Mouse (Mus musculus): ENCODE measurements at regions not wholly inside any gene's neighbourhood (a gene's known extent, or its start where the extent isn't known, plus 50 kb on each side); places are given as distances from the start of the nearest gene placed in this dataset.

- H3K4me3 ChIP-seq, result no peak overlapping the region
- H3K9ac ChIP-seq (replicated peaks), result no peak overlapping the region
- H3K27ac ChIP-seq (replicated peaks), result no peak overlapping the region
- H3K4me2 ChIP-seq (replicated peaks), result no peak overlapping the region
- no peaks in the 10 kb centered on the region for H3K27me3 ChIP-seq
- no peaks in the 10 kb centered on the region for H3K4me1 ChIP-seq
- 90% methylated on average over 15 of the region's 15 CpGs for WGBS
- no peak for ATAC-seq (ENCODE audit: low FRiP score, low read depth)
- H3K9me3 ChIP-seq, result no peaks in the 10 kb centered on the region
- H3K36me3 ChIP-seq, result no peaks in the 10 kb centered on the region
These were observed 383.0 kb downstream of the Rnf144b start for GRCm38 (mm10) chr13:47505380-47505955.

DNA sequence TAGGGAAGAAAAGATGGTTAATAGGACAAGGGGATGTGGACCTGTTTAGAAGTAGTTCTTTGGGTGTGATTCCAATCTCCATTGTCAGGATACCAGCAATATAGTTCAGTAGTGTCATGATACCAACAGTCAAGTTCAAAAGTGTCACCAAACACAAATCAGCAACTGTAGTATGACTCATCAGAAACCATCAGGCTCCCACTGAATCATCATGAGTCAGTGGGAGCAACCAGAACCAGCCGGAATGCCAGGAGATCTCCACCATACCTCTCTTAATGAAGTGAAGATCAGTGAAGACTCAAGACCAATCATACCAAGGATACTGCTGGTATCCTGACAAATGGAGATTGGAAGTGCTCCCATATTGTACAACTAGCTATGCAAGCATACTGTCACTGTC lies 410.5 kb downstream of the Rnf144b start:
- H3K4me3 ChIP-seq, result no peak overlapping the region
- no peaks in the 10 kb centered on the region for H3K4me1 ChIP-seq
- no peak for ATAC-seq (ENCODE audit: low FRiP score, low read depth)
- H3K27me3 ChIP-seq, result no peaks in the 10 kb centered on the region
- WGBS, result 88% methylated on average over 1 of the region's 1 CpGs
- H3K9ac ChIP-seq (replicated peaks), result no peak overlapping the region
- no peaks in the 10 kb centered on the region for H3K36me3 ChIP-seq
- H3K9me3 ChIP-seq, result no peaks in the 10 kb centered on the region
- H3K4me2 ChIP-seq (replicated peaks), result no peak overlapping the region
- no peak overlapping the region for H3K27ac ChIP-seq (replicated peaks)

GRCm38 (mm10) chr13:47537156-47537555 lies 414.7 kb downstream of the Rnf144b start:
- H3K36me3 ChIP-seq, result no peaks in the 10 kb centered on the region
- no peak overlapping the region for H3K9ac ChIP-seq (replicated peaks)
- no peaks in the 10 kb centered on the region for H3K27me3 ChIP-seq
- WGBS, result 92% methylated on average over 2 of the region's 2 CpGs
- no peak overlapping the region for H3K4me3 ChIP-seq
- H3K9me3 ChIP-seq, result no peaks in the 10 kb centered on the region
- no peak overlapping the region for H3K4me2 ChIP-seq (replicated peaks)
- no peak overlapping the region for H3K27ac ChIP-seq (replicated peaks)
- H3K4me1 ChIP-seq, result no peaks in the 10 kb centered on the region
- no peak for ATAC-seq (ENCODE audit: low FRiP score, low read depth)

DNA sequence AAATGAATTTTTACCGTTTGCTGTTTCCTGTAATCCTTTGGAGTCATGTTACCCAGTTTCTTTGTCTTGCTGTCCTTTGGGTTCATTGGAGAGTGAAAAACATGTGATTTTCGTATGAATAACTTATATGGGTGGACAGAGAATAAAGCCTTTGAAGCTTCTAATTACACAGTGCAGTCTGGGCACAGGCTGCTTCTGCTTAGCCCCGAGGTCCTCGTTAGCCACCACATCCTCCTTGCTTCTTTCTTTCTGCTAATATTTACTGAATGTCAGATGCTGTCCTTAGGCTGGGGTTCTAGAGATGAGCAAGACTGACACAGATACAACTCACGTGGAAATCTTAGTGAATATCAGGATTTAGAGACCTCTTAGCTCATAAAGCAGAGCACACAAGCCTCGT lies 427.2 kb downstream of the Rnf144b start:
- no peaks in the 10 kb centered on the region for H3K9me3 ChIP-seq
- no peak overlapping the region for H3K4me2 ChIP-seq (replicated peaks)
- peak overlapping the region; percentile 63 for H3K27ac ChIP-seq (replicated peaks)
- H3K36me3 ChIP-seq, result no peaks in the 10 kb centered on the region
- 51% methylated on average over 6 of the region's 6 CpGs for WGBS
- peaks cover 6% of the 10 kb centered on the region; the same call in 1 of the 2 replicates for H3K4me1 ChIP-seq
- H3K9ac ChIP-seq (replicated peaks), result no peak overlapping the region
- ATAC-seq (ENCODE audit: low FRiP score, low read depth), result no peak; the same call in 1 of the 2 replicates
- no peak overlapping the region for H3K4me3 ChIP-seq
- H3K27me3 ChIP-seq, result no peaks in the 10 kb centered on the region

DNA sequence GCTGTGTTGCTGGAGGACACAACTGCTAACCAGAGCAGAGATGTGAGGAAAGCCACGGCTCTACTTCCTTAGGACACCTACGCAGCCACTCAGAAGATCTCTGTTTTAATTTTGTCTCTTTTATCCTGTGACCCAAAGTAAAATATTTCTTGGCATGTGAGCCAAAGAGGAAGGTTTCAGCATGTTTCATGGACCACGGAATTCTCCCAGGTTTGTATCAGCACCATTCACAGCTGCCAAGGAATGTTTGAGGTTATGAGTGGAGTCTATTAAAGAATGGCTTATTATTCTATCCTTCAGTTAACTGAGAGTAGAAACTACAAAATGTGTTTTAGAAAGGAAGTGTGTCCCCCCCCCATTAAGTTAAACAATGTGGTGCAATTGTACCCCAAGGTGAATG lies 429.8 kb downstream of the Rnf144b start:
- peaks cover 6% of the 10 kb centered on the region; the same call in 1 of the 2 replicates for H3K4me1 ChIP-seq
- H3K9me3 ChIP-seq, result no peaks in the 10 kb centered on the region
- ATAC-seq (ENCODE audit: low FRiP score, low read depth), result no peak
- no peak overlapping the region for H3K4me2 ChIP-seq (replicated peaks)
- no peak overlapping the region for H3K9ac ChIP-seq (replicated peaks)
- no peak overlapping the region for H3K27ac ChIP-seq (replicated peaks)
- H3K36me3 ChIP-seq, result no peaks in the 10 kb centered on the region
- no peaks in the 10 kb centered on the region for H3K27me3 ChIP-seq
- H3K4me3 ChIP-seq, result no peak overlapping the region
- WGBS, result 91% methylated on average over 3 of the region's 3 CpGs

- H3K9ac ChIP-seq (replicated peaks), result no peak overlapping the region
- H3K4me3 ChIP-seq, result no peak overlapping the region
- no peaks in the 10 kb centered on the region for H3K27me3 ChIP-seq
- no peaks in the 10 kb centered on the region for H3K36me3 ChIP-seq
- H3K9me3 ChIP-seq, result no peaks in the 10 kb centered on the region
- WGBS, result 76% methylated on average over 1 of the region's 1 CpGs
- H3K4me2 ChIP-seq (replicated peaks), result no peak overlapping the region
- no peak overlapping the region for H3K27ac ChIP-seq (replicated peaks)
- peaks cover 5% of the 10 kb centered on the region; the same call in 1 of the 2 replicates for H3K4me1 ChIP-seq
- ATAC-seq (ENCODE audit: low FRiP score, low read depth), result no peak
These were observed 431.7 kb downstream of the Rnf144b start for GRCm38 (mm10) chr13:47554198-47554597.

- Histone ChIP-seq H3K27me3 (no peaks in the 10 kb centered on the region), H3K9me3 (no peaks in the 10 kb centered on the region), H3K4me3 (no peak overlapping the region), H3K36me3 (no peaks in the 10 kb centered on the region), H3K4me1 (no peaks in the 10 kb centered on the region), H3K27ac (replicated peaks) (no peak overlapping the region), H3K4me2 (replicated peaks) (no peak overlapping the region), H3K9ac (replicated peaks) (no peak overlapping the region)
- 88% methylated on average over 7 of the region's 7 CpGs for WGBS
- ATAC-seq (ENCODE audit: low FRiP score, low read depth), result no peak
These were observed 434.9 kb downstream of the Rnf144b start for GRCm38 (mm10) chr13:47557196-47557974.

GRCm38 (mm10) chr13:47562836-47563235 lies 440.4 kb downstream of the Rnf144b start:
- Histone ChIP-seq H3K27me3 (no peaks in the 10 kb centered on the region), H3K4me1 (no peaks in the 10 kb centered on the region), H3K36me3 (no peaks in the 10 kb centered on the region), H3K4me2 (replicated peaks) (no peak overlapping the region), H3K4me3 (no peak overlapping the region), H3K9me3 (no peaks in the 10 kb centered on the region), H3K27ac (replicated peaks) (no peak overlapping the region), H3K9ac (replicated peaks) (no peak overlapping the region)
- no peak for ATAC-seq (ENCODE audit: low FRiP score, low read depth)
- 77% methylated on average over 8 of the region's 8 CpGs for WGBS

GRCm38 (mm10) chr13:47576516-47576915 lies 454.1 kb downstream of the Rnf144b start:
- H3K4me3 ChIP-seq, result no peak overlapping the region
- WGBS, result 59% methylated on average over 3 of the region's 3 CpGs
- no peak for ATAC-seq (ENCODE audit: low FRiP score, low read depth)

DNA sequence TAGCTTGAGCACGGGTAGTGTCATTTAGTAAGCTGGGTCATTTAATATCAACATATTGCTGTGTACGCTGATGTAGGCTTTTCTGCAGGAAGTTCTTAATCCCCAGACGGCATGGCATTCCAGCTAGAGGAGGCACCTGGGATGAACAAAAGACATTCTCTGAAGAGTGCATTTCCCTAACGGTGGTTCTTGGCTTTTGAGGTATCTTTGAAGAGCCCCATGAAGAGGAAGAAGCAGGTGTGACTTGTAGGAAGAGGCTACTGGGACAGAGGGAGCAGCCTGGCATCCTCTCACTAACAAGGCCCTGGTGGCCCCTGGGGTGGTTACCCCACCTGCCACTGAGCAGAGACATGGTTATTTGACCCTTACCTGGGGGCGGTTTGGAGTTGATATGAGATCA lies 457.7 kb downstream of the Rnf144b start:
- H3K4me2 ChIP-seq (replicated peaks), result no peak overlapping the region
- no peak overlapping the region for H3K4me3 ChIP-seq
- no peak overlapping the region for H3K9ac ChIP-seq (replicated peaks)
- no peaks in the 10 kb centered on the region for H3K36me3 ChIP-seq
- no peaks in the 10 kb centered on the region for H3K27me3 ChIP-seq
- no peaks in the 10 kb centered on the region for H3K9me3 ChIP-seq
- 79% methylated on average over 5 of the region's 5 CpGs for WGBS
- H3K4me1 ChIP-seq, result no peaks in the 10 kb centered on the region
- no peak overlapping the region for H3K27ac ChIP-seq (replicated peaks)
- ATAC-seq (ENCODE audit: low FRiP score, low read depth), result no peak

More at GRCm38 (mm10) chr13:47576516-47576915, 454.1 kb downstream of the Rnf144b start:
- Histone ChIP-seq H3K4me2 (replicated peaks) (no peak overlapping the region), H3K27me3 (no peaks in the 10 kb centered on the region), H3K9me3 (no peaks in the 10 kb centered on the region), H3K4me1 (no peaks in the 10 kb centered on the region), H3K9ac (replicated peaks) (no peak overlapping the region), H3K27ac (replicated peaks) (no peak overlapping the region), H3K36me3 (no peaks in the 10 kb centered on the region)

GRCm38 (mm10) chr13:47585158-47585557 lies 462.7 kb downstream of the Rnf144b start:
- no peaks in the 10 kb centered on the region for H3K27me3 ChIP-seq
- 84% methylated on average over 1 of the region's 1 CpGs for WGBS
- H3K4me2 ChIP-seq (replicated peaks), result no peak overlapping the region
- no peak overlapping the region for H3K4me3 ChIP-seq
- no peak overlapping the region for H3K9ac ChIP-seq (replicated peaks)
- no peak overlapping the region for H3K27ac ChIP-seq (replicated peaks)
- H3K36me3 ChIP-seq, result no peaks in the 10 kb centered on the region
- ATAC-seq (ENCODE audit: low FRiP score, low read depth), result no peak
- H3K9me3 ChIP-seq, result no peaks in the 10 kb centered on the region
- no peaks in the 10 kb centered on the region for H3K4me1 ChIP-seq

GRCm38 (mm10) chr13:47602646-47603045 lies 480.2 kb downstream of the Rnf144b start:
- H3K4me1 ChIP-seq, result 0 out of 2 replicates have a peak, but pooled peaks cover 5% of the 10 kb centered on the region
- WGBS, result 21% methylated on average over 1 of the region's 1 CpGs
- H3K27ac ChIP-seq (replicated peaks), result no peak overlapping the region
- no peaks in the 10 kb centered on the region for H3K9me3 ChIP-seq
- no peaks in the 10 kb centered on the region for H3K27me3 ChIP-seq
- no peak overlapping the region for H3K4me2 ChIP-seq (replicated peaks)
- no peak overlapping the region for H3K9ac ChIP-seq (replicated peaks)
- no peak overlapping the region for H3K4me3 ChIP-seq
- no peaks in the 10 kb centered on the region for H3K36me3 ChIP-seq
- ATAC-seq (ENCODE audit: low FRiP score, low read depth), result no peak

Measured in midbrain, embryonic 12.5 days (tissue).